Mouse (Mus musculus): Measurements from ENCODE around the gene Prune1. TPM values are rescaled to one million over a fixed set of nuclear protein-coding genes. Genes with fewer than 3 reads are reported as not detected.
A peak's percentile ranks its signal among the peaks of the same experiment; 100 is the strongest.

Prune1 gene
- total and polyA plus RNA-seq, 3 experiments: 28.5 to 51.8 TPM; not detected in 1

GRCm38 (mm10) chr3:95210585-95210984, 71.3 kb downstream of the Prune1 start:
- no peak overlapping the region for H3K27ac ChIP-seq (ENCODE audit: control insufficient read depth, low read depth, low read length)
- H3K4me3 ChIP-seq (ENCODE audit: control insufficient read depth in 1 of 2, insufficient read depth in 1 of 2, low read depth in 2 of 2, low read length in 2 of 2): no peak overlapping the region
- no peak for DNase-seq (ENCODE audit: low read depth, low spot score)
- H3K9ac ChIP-seq (ENCODE audit: control insufficient read depth, low read depth, low read length, poor library complexity, severe bottlenecking): no peak overlapping the region
- peaks cover 17% of the 10 kb centered on the region for H3K79me2 ChIP-seq (ENCODE audit: control insufficient read depth, insufficient read depth, low read length, poor library complexity)
- H3K4me1 ChIP-seq (ENCODE audit: control insufficient read depth in 1 of 2, insufficient read depth in 2 of 2, low read length in 2 of 2): no peaks in the 10 kb centered on the region
- no peaks in the 10 kb centered on the region for H3K27me3 ChIP-seq (ENCODE audit: control insufficient read depth in 1 of 2, insufficient read depth in 2 of 2, low read length in 2 of 2)
- H3K36me3 ChIP-seq (ENCODE audit: control insufficient read depth in 1 of 2, insufficient read depth in 2 of 2, low read length in 2 of 2): peaks cover 7 to 41% of the 10 kb centered on the region in 2 experiments; a peak in 3 of 4 replicates
- no peak for TF ChIP-seq UBTF (IDR thresholded peaks at IDR 0.05; ENCODE audit: borderline replicate concordance, insufficient read depth, low read depth, low read length)
- no peak for TF ChIP-seq POLR2A (IDR thresholded peaks at IDR 0.05; ENCODE audit: control insufficient read depth in 1 of 2, insufficient read depth in 1 of 2, low read depth in 1 of 2, low read length in 2 of 2, poor library complexity in 1 of 2)
- no peak for TF ChIP-seq JUND (IDR thresholded peaks at IDR 0.05; ENCODE audit: low read depth, low read length)
- H3K9me3 ChIP-seq (replicated peaks; ENCODE audit: insufficient read depth, low read length): no peaks in the 10 kb centered on the region

- TF ChIP-seq CTCF (IDR thresholded peaks at IDR 0.05 in 2 of 3, conservative IDR thresholded peaks at IDR 0.05 in 1 of 3; ENCODE audit: control insufficient read depth in 1 of 3, insufficient read depth in 1 of 3, low read depth in 2 of 3, low read length in 3 of 3, poor library complexity in 1 of 3, severe bottlenecking in 1 of 3): no peak
- 0 out of 4 replicates have a peak, but pooled peaks of 1 of the 2 experiments have one; percentile 13 for TF ChIP-seq POLR2A (IDR thresholded peaks at IDR 0.05; ENCODE audit: control insufficient read depth in 1 of 2, insufficient read depth in 1 of 2, low read depth in 1 of 2, low read length in 2 of 2, poor library complexity in 1 of 2)
- no peak for TF ChIP-seq E2F4 (IDR thresholded peaks at IDR 0.05; ENCODE audit: borderline replicate concordance, low read depth, low read length)
- no peak for TF ChIP-seq MXI1 (IDR thresholded peaks at IDR 0.05; ENCODE audit: low read depth, low read length)
- TF ChIP-seq CHD2 (IDR thresholded peaks at IDR 0.05; ENCODE audit: low read length): no peak
- no peak for TF ChIP-seq RCOR1 (IDR thresholded peaks at IDR 0.05; ENCODE audit: low read depth, low read length)
- peaks cover 11% of the 10 kb centered on the region for H3K79me2 ChIP-seq (ENCODE audit: control insufficient read depth, insufficient read depth, low read length, poor library complexity)
- no peaks in the 10 kb centered on the region for H3K27me3 ChIP-seq (ENCODE audit: control insufficient read depth in 1 of 2, insufficient read depth in 2 of 2, low read length in 2 of 2)
- H3K9me3 ChIP-seq (replicated peaks; ENCODE audit: insufficient read depth, low read length): no peaks in the 10 kb centered on the region
- no peak for DNase-seq (ENCODE audit: low read depth, low spot score)
- no peak overlapping the region for H3K27ac ChIP-seq (ENCODE audit: control insufficient read depth, low read depth, low read length)
- H3K4me1 ChIP-seq (ENCODE audit: control insufficient read depth in 1 of 2, insufficient read depth in 2 of 2, low read length in 2 of 2): no peaks in the 10 kb centered on the region
- H3K4me3 ChIP-seq (ENCODE audit: control insufficient read depth in 1 of 2, insufficient read depth in 1 of 2, low read depth in 2 of 2, low read length in 2 of 2): no peak overlapping the region
- H3K9ac ChIP-seq (ENCODE audit: control insufficient read depth, low read depth, low read length, poor library complexity, severe bottlenecking): no peak overlapping the region
- peaks cover 0 to 63% of the 10 kb centered on the region in 2 experiments; a peak in 2 of 4 replicates for H3K36me3 ChIP-seq (ENCODE audit: control insufficient read depth in 1 of 2, insufficient read depth in 2 of 2, low read length in 2 of 2)
These were observed 73.6 kb downstream of the Prune1 start for GRCm38 (mm10) chr3:95208286-95208685.

GRCm38 (mm10) chr3:95203880-95204279, 78.0 kb downstream of the Prune1 start:
- H3K27me3 ChIP-seq (ENCODE audit: control insufficient read depth in 1 of 2, insufficient read depth in 2 of 2, low read length in 2 of 2): no peaks in the 10 kb centered on the region
- no peaks in the 10 kb centered on the region for H3K9me3 ChIP-seq (replicated peaks; ENCODE audit: insufficient read depth, low read length)
- no peak for DNase-seq (ENCODE audit: low read depth, low spot score)
- H3K4me1 ChIP-seq (ENCODE audit: control insufficient read depth in 1 of 2, insufficient read depth in 2 of 2, low read length in 2 of 2): no peaks in the 10 kb centered on the region
- no peak overlapping the region for H3K27ac ChIP-seq (ENCODE audit: control insufficient read depth, low read depth, low read length)
- peaks cover 0 to 87% of the 10 kb centered on the region in 2 experiments; a peak in 2 of 4 replicates for H3K36me3 ChIP-seq (ENCODE audit: control insufficient read depth in 1 of 2, insufficient read depth in 2 of 2, low read length in 2 of 2)
- H3K79me2 ChIP-seq (ENCODE audit: control insufficient read depth, insufficient read depth, low read length, poor library complexity): 0 out of 2 replicates have a peak, but pooled peaks cover 2% of the 10 kb centered on the region
- no peak overlapping the region for H3K9ac ChIP-seq (ENCODE audit: control insufficient read depth, low read depth, low read length, poor library complexity, severe bottlenecking)
- TF ChIP-seq ZNF384 (IDR thresholded peaks at IDR 0.05; ENCODE audit: low read depth, low read length): no peak
- TF ChIP-seq JUND (IDR thresholded peaks at IDR 0.05; ENCODE audit: low read depth, low read length): no peak
- no peak for TF ChIP-seq CHD1 (IDR thresholded peaks at IDR 0.05; ENCODE audit: low read depth, low read length)
- TF ChIP-seq UBTF (IDR thresholded peaks at IDR 0.05; ENCODE audit: borderline replicate concordance, insufficient read depth, low read depth, low read length): no peak
- TF ChIP-seq TBP (IDR thresholded peaks at IDR 0.05; ENCODE audit: low read depth, low read length): no peak
- no peak for TF ChIP-seq TCF12 (IDR thresholded peaks at IDR 0.05; ENCODE audit: low read depth, low read length)
- no peak for TF ChIP-seq ZMIZ1 (IDR thresholded peaks at IDR 0.05; ENCODE audit: low read depth, low read length)
- no peak for TF ChIP-seq MYC (IDR thresholded peaks at IDR 0.05; ENCODE audit: low read depth, low read length)
- no peak for TF ChIP-seq RAD21 (IDR thresholded peaks at IDR 0.05; ENCODE audit: low read depth, low read length)
- TF ChIP-seq ETS1 (IDR thresholded peaks at IDR 0.05; ENCODE audit: low read depth, low read length): no peak
- no peak for TF ChIP-seq POLR2A (IDR thresholded peaks at IDR 0.05; ENCODE audit: control insufficient read depth in 1 of 2, insufficient read depth in 1 of 2, low read depth in 1 of 2, low read length in 2 of 2, poor library complexity in 1 of 2)
- TF ChIP-seq NELFE (IDR thresholded peaks at IDR 0.05; ENCODE audit: low read depth, low read length): no peak
- no peak for TF ChIP-seq USF2 (IDR thresholded peaks at IDR 0.05; ENCODE audit: borderline replicate concordance in 1 of 2, insufficient read depth in 1 of 2, low read depth in 1 of 2, low read length in 2 of 2)
- TF ChIP-seq ZC3H11A (IDR thresholded peaks at IDR 0.05; ENCODE audit: low read depth, low read length): no peak
- TF ChIP-seq ZKSCAN1 (IDR thresholded peaks at IDR 0.05; ENCODE audit: low read depth, low read length): no peak
- TF ChIP-seq TAL1 (IDR thresholded peaks at IDR 0.05; ENCODE audit: low read length): no peak
- H3K4me3 ChIP-seq (ENCODE audit: control insufficient read depth in 1 of 2, insufficient read depth in 1 of 2, low read depth in 2 of 2, low read length in 2 of 2): no peak overlapping the region
